In genomic region chr12:111485046-111485651, GRCm38 (mm10) we compare ENCODE assay signal across 9 mouse cellular contexts. TPM values are rescaled to one million over a fixed set of nuclear protein-coding genes. Genes with fewer than 3 reads are reported as not detected.
DNase-seq lines count a peak whose midpoint lies in the region; ATAC-seq and TF ChIP-seq lines count a peak whose summit lies in the region.
"Had no signal": no experiment of that assay in that cellular context is flagged by ENCODE, and none has a peak within 500 bp of the region (broad histone marks: within the 10 kb centered on the region; RNA-seq: fewer than 3 reads in every experiment).

No protein-coding gene starts in this region.

- intact Hi-C loops in heart, postnatal 14 days (cut with DNase I) = no loop called here

- peak overlapping the region; percentile 43 for H3K9ac ChIP-seq in heart, embryonic 15.5 days
- H3K9ac ChIP-seq in hindbrain, embryonic 16.5 days (ENCODE audit: low read depth, low read length) = peak overlapping the region; percentile 61
- H3K9ac ChIP-seq in midbrain, embryonic 15.5 days = 0 out of 2 replicates have a peak overlapping the region, but pooled peaks have one; percentile 16

- no peak for TF ChIP-seq CTCF in thymus, adult 2 months (IDR thresholded peaks at IDR 0.05; ENCODE audit: borderline replicate concordance, control insufficient read depth, extremely low read depth, insufficient read depth, low read length, poor library complexity)

- H3K36me3 ChIP-seq in heart, embryonic 15.5 days = no peaks in the 10 kb centered on the region
- no peaks in the 10 kb centered on the region for H3K36me3 ChIP-seq in hindbrain, embryonic 16.5 days (ENCODE audit: control insufficient read depth, insufficient read depth, low read length)
- H3K36me3 ChIP-seq in midbrain, embryonic 15.5 days (replicated peaks) = no peaks in the 10 kb centered on the region
- no peaks in the 10 kb centered on the region for H3K36me3 ChIP-seq in thymus, adult 2 months (ENCODE audit: control insufficient read depth, insufficient read depth, low read length)

- no peak for DNase-seq in heart, postnatal 14 days
- peak; percentile 50 for DNase-seq in embryo, embryonic 11 days
- DNase-seq in spleen, postnatal 4 days (ENCODE audit: low spot score in 2 of 2) = no peak
- DNase-seq in ovary, postnatal 10 days (ENCODE audit: low spot score) = no peak
- no peak for DNase-seq in thymus, adult 2 months

- no peak for ATAC-seq in heart, embryonic 15.5 days (replicated peaks; ENCODE audit: insufficient number of reproducible peaks, insufficient read depth, low FRiP score, low read depth)
- no peak for ATAC-seq in hindbrain, embryonic 16.5 days
- no peak for ATAC-seq in midbrain, embryonic 15.5 days (replicated peaks)

- WGBS in heart, embryonic 15.5 days = 2% methylated on average over 63 of the region's 63 CpGs
- WGBS in hindbrain, embryonic 16.5 days = 1% methylated on average over 61 of the region's 63 CpGs
- under 1% methylated on average over 63 of the region's 63 CpGs for WGBS in midbrain, embryonic 15.5 days
- WGBS in thymus, adult 2 months = 5% methylated on average over 63 of the region's 63 CpGs

- peak overlapping the region; percentile 53 for H3K4me3 ChIP-seq in heart, embryonic 15.5 days
- peak overlapping the region; percentile 40 for H3K4me3 ChIP-seq in hindbrain, embryonic 16.5 days (ENCODE audit: low read length)
- H3K4me3 ChIP-seq in midbrain, embryonic 15.5 days = peak overlapping the region; percentile 35
- no peak overlapping the region for H3K4me3 ChIP-seq in thymus, adult 2 months (ENCODE audit: control insufficient read depth, insufficient read depth, low read length)

- peaks cover 68% of the 10 kb centered on the region for H3K27me3 ChIP-seq in heart, embryonic 15.5 days
- H3K27me3 ChIP-seq in hindbrain, embryonic 16.5 days (replicated peaks; ENCODE audit: control insufficient read depth, insufficient read depth, low read length) = peaks cover 37% of the 10 kb centered on the region
- H3K27me3 ChIP-seq in midbrain, embryonic 15.5 days (replicated peaks) = peaks cover 43% of the 10 kb centered on the region
- H3K27me3 ChIP-seq in thymus, adult 2 months (ENCODE audit: control insufficient read depth, insufficient read depth, low read length) = peaks cover 21% of the 10 kb centered on the region; the same call in 1 of the 2 replicates

- no peaks in the 10 kb centered on the region for H3K9me3 ChIP-seq in heart, embryonic 15.5 days (replicated peaks)
- H3K9me3 ChIP-seq in hindbrain, embryonic 16.5 days (ENCODE audit: control insufficient read depth, low read length) = no peaks in the 10 kb centered on the region
- H3K9me3 ChIP-seq in midbrain, embryonic 15.5 days = no peaks in the 10 kb centered on the region

- H3K4me1 ChIP-seq in heart, embryonic 15.5 days (replicated peaks) = peaks cover 19% of the 10 kb centered on the region
- H3K4me1 ChIP-seq in hindbrain, embryonic 16.5 days (ENCODE audit: control insufficient read depth, insufficient read depth, low read depth, low read length) = peaks cover 13% of the 10 kb centered on the region
- peaks cover 17% of the 10 kb centered on the region for H3K4me1 ChIP-seq in midbrain, embryonic 15.5 days
- no peaks in the 10 kb centered on the region for H3K4me1 ChIP-seq in thymus, adult 2 months (replicated peaks; ENCODE audit: control insufficient read depth, insufficient read depth, low read length)

- no peak overlapping the region for H3K27ac ChIP-seq in heart, embryonic 15.5 days
- H3K27ac ChIP-seq in hindbrain, embryonic 16.5 days (ENCODE audit: low read depth, low read length) = no peak overlapping the region
- no peak overlapping the region for H3K27ac ChIP-seq in midbrain, embryonic 15.5 days
- H3K27ac ChIP-seq in thymus, adult 2 months (ENCODE audit: control insufficient read depth, insufficient read depth, low read length) = no peak overlapping the region

- TF ChIP-seq POLR2A in thymus, adult 2 months (IDR thresholded peaks at IDR 0.05; ENCODE audit: control insufficient read depth, extremely low read depth, insufficient read depth, low read length, poor library complexity) = no peak

- peak overlapping the region; percentile 88 for H3K4me2 ChIP-seq in heart, embryonic 15.5 days
- peak overlapping the region; percentile 60 for H3K4me2 ChIP-seq in hindbrain, embryonic 16.5 days (ENCODE audit: low read length)
- H3K4me2 ChIP-seq in midbrain, embryonic 15.5 days = peak overlapping the region; percentile 52

RNA-seq across cellular contexts. Expression of gene Gm266, which starts 0.5 kb away (rescaled TPM):
- 2.0 and 5.2 TPM in 2 replicates for polyA plus RNA-seq in heart, embryonic 15.5 days (2015; fragmentation: Nextera tagmentation; extraction: Ambion mirVana)
- 1 to 10 TPM; 1.2 to 1.7 TPM for total RNA-seq in heart, postnatal 14 days (2021)
- polyA plus RNA-seq in hindbrain, embryonic 16.5 days (2015; fragmentation: Nextera tagmentation; extraction: Ambion mirVana) = 2.6 and 5.0 TPM in 2 replicates
- 1.6 and 1.8 TPM in 2 replicates for polyA plus RNA-seq in midbrain, embryonic 15.5 days (2015; fragmentation: Nextera tagmentation; extraction: Ambion mirVana)
- polyA plus RNA-seq in thymus, adult 2 months (2012; rRNA removed) = 1.4 and 1.8 TPM in 2 replicates
- total RNA-seq: MEL had no signal

RNA-seq across cellular contexts. Expression of gene Tnfaip2, which starts 42.9 kb away (rescaled TPM):
- 4.8 and 8.1 TPM in 2 replicates for polyA plus RNA-seq in heart, embryonic 15.5 days (2015; fragmentation: Nextera tagmentation; extraction: Ambion mirVana)
- 10 to 100 TPM; 38.0 to 40.4 TPM for total RNA-seq in heart, postnatal 14 days (2021)
- 0.79 and 1.2 TPM in 2 replicates for polyA plus RNA-seq in hindbrain, embryonic 16.5 days (2015; fragmentation: Nextera tagmentation; extraction: Ambion mirVana)
- polyA plus RNA-seq in midbrain, embryonic 15.5 days (2015; fragmentation: Nextera tagmentation; extraction: Ambion mirVana) = 0.38 and 1.3 TPM in 2 replicates
- 18.9 and 27.9 TPM in 2 replicates for polyA plus RNA-seq in thymus, adult 2 months (2012; rRNA removed)

RNA-seq across cellular contexts. Expression of gene Eif5, which starts 52.7 kb away (rescaled TPM):
- 372 and 404 TPM in 2 replicates for polyA plus RNA-seq in heart, embryonic 15.5 days (2015; fragmentation: Nextera tagmentation; extraction: Ambion mirVana)
- 100 to 1,000 TPM; 155 to 167 TPM for total RNA-seq in heart, postnatal 14 days (2021)
- polyA plus RNA-seq in hindbrain, embryonic 16.5 days (2015; fragmentation: Nextera tagmentation; extraction: Ambion mirVana) = 482 and 486 TPM in 2 replicates
- polyA plus RNA-seq in midbrain, embryonic 15.5 days (2015; fragmentation: Nextera tagmentation; extraction: Ambion mirVana) = 475 and 505 TPM in 2 replicates
- polyA plus RNA-seq in thymus, adult 2 months (2012; rRNA removed) = 88.0 and 124 TPM in 2 replicates
